Mouse (Mus musculus) right cerebral cortex, postnatal 25 days (tissue): ENCODE measurements at regions not wholly inside any gene's neighbourhood (a gene's known extent, or its start where the extent isn't known, plus 50 kb on each side); places are given as distances from the start of the nearest gene placed in this dataset.
A peak's percentile ranks its signal among the peaks of the same experiment; 100 is the strongest.

ENCODE experiments used
- DNase-seq: peaks from one replicate; pipeline ENCODE4 v3.0.0; 2022

GRCm38 (mm10) chr10:47742088-47742487, 2046.5 kb downstream of the Grik2 start:
- no peak for DNase-seq

DNA sequence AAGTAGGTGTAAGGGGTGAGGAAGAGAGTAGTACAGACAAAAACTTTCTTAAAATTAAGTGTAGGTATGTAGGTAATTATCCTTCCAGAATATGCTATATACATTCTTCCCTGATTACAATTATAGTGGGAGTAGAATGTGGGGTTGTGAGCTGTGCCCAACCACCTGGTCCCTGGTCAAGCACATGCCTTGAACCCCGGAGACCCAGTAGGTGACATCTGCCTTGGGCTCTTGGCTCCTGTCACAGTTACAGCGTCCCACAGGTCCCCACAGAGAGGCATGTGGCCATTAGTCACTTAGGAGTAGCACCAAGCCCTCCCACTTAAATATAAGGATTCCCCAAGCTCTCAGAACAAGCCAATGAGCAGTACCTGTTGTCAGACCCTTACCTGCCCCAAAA, 2046.9 kb downstream of the Grik2 start:
- DNase-seq, result no peak

DNA sequence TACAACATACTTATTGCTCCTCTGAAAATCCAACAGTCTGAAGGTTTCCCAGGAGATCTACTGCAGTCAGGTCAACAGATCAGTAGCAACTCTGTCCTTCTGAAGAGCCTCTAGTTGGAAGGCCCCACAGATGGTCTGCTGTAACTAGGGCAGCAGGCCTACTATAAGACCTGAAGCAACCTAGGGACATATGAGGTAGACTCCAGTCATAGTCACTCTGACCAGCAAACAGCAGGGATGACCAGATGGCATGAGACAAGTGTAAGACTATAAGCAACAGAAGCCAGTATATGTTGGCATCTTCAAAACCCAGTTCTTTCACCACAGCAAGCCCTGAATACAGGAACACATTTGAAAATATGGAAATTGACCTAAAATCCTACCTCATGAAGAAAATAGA, 2079.8 kb downstream of the Grik2 start:
- peak; percentile 5 for DNase-seq
